Mouse (Mus musculus): ENCODE results near the gene Zbtb7b. TPM values are rescaled to one million over a fixed set of nuclear protein-coding genes. Genes with fewer than 3 reads are reported as not detected.

The Zbtb7b gene
- total and polyA plus RNA-seq, 3 experiments, result 11.9 to 34.2 (median 27.6) TPM

Other genes with a start within 250 kb of the Zbtb7b start
Only the 20 nearest of the 26 such genes appear.
- gene Mtx1, start 167.7 kb downstream of the Zbtb7b start, total RNA-seq (2012; rRNA removed), result 205 and 222 TPM in 2 replicates
- gene Mtx1, start 167.7 kb downstream of the Zbtb7b start, total RNA-seq (2014; rRNA removed), result 256 and 299 TPM in 2 replicates
- gene Mtx1, start 167.7 kb downstream of the Zbtb7b start, polyA plus RNA-seq (2012; ENCODE audit: insufficient read length, low read depth), result 159 and 162 TPM in 2 replicates
- 0.38 and 0.50 TPM in 2 replicates for gene Muc1, start 165.7 kb downstream of the Zbtb7b start, total RNA-seq (2012; rRNA removed)
- 0.09 and 0.28 TPM in 2 replicates for gene Muc1, start 165.7 kb downstream of the Zbtb7b start, total RNA-seq (2014; rRNA removed)
- 0.60 and 0.71 TPM in 2 replicates for gene Muc1, start 165.7 kb downstream of the Zbtb7b start, polyA plus RNA-seq (2012; ENCODE audit: insufficient read length, low read depth)
- 141 and 143 TPM in 2 replicates for gene Krtcap2, start 148.8 kb downstream of the Zbtb7b start, total RNA-seq (2012; rRNA removed)
- 127 and 180 TPM in 2 replicates for gene Krtcap2, start 148.8 kb downstream of the Zbtb7b start, total RNA-seq (2014; rRNA removed)
- gene Krtcap2, start 148.8 kb downstream of the Zbtb7b start, polyA plus RNA-seq (2012; ENCODE audit: insufficient read length, low read depth), result 198 and 230 TPM in 2 replicates
- gene Trim46, start 148.5 kb downstream of the Zbtb7b start, total RNA-seq (2012; rRNA removed), result 1.9 and 2.0 TPM in 2 replicates
- gene Trim46, start 148.5 kb downstream of the Zbtb7b start, total RNA-seq (2014; rRNA removed), result 0.36 TPM in 2 replicates
- gene Trim46, start 148.5 kb downstream of the Zbtb7b start, polyA plus RNA-seq (2012; ENCODE audit: insufficient read length, low read depth), result 1.4 and 1.9 TPM in 2 replicates
- gene Dpm3, start 135.4 kb downstream of the Zbtb7b start, total RNA-seq (2012; rRNA removed), result 189 and 228 TPM in 2 replicates
- gene Dpm3, start 135.4 kb downstream of the Zbtb7b start, total RNA-seq (2014; rRNA removed), result 45.8 and 52.7 TPM in 2 replicates
- 70.4 and 74.8 TPM in 2 replicates for gene Dpm3, start 135.4 kb downstream of the Zbtb7b start, polyA plus RNA-seq (2012; ENCODE audit: insufficient read length, low read depth)
- 47.8 and 50.9 TPM in 2 replicates for gene Slc50a1, start 124.2 kb downstream of the Zbtb7b start, total RNA-seq (2012; rRNA removed)
- gene Slc50a1, start 124.2 kb downstream of the Zbtb7b start, total RNA-seq (2014; rRNA removed), result 40.6 and 41.8 TPM in 2 replicates
- gene Slc50a1, start 124.2 kb downstream of the Zbtb7b start, polyA plus RNA-seq (2012; ENCODE audit: insufficient read length, low read depth), result 44.7 and 56.0 TPM in 2 replicates
- 0.59 and 0.93 TPM in 2 replicates for gene Efna1, start 113.6 kb downstream of the Zbtb7b start, total RNA-seq (2012; rRNA removed)
- 0.62 and 0.70 TPM in 2 replicates for gene Efna1, start 113.6 kb downstream of the Zbtb7b start, total RNA-seq (2014; rRNA removed)
- gene Efna1, start 113.6 kb downstream of the Zbtb7b start, polyA plus RNA-seq (2012; ENCODE audit: insufficient read length, low read depth), result 0.71 and 0.80 TPM in 2 replicates
- gene Efna3, start 71.8 kb downstream of the Zbtb7b start, total RNA-seq (2012; rRNA removed), result 0.13 TPM in 1 of 2 replicates, not detected in the other
- gene Efna3, start 71.8 kb downstream of the Zbtb7b start, total RNA-seq (2014; rRNA removed), result 0.09 TPM in 1 of 2 replicates, not detected in the other
- gene Efna3, start 71.8 kb downstream of the Zbtb7b start, polyA plus RNA-seq (2012; ENCODE audit: insufficient read length, low read depth), result 0.19 TPM in 1 of 2 replicates, not detected in the other
- 2.6 and 3.1 TPM in 2 replicates for gene Efna4, start 56.7 kb downstream of the Zbtb7b start, total RNA-seq (2012; rRNA removed)
- 0.76 and 1.1 TPM in 2 replicates for gene Efna4, start 56.7 kb downstream of the Zbtb7b start, total RNA-seq (2014; rRNA removed)
- gene Efna4, start 56.7 kb downstream of the Zbtb7b start, polyA plus RNA-seq (2012; ENCODE audit: insufficient read length, low read depth), result 1.00 and 1.1 TPM in 2 replicates
- 31.3 and 39.1 TPM in 2 replicates for gene Adam15, start 44.8 kb downstream of the Zbtb7b start, total RNA-seq (2012; rRNA removed)
- 5.8 and 5.9 TPM in 2 replicates for gene Adam15, start 44.8 kb downstream of the Zbtb7b start, total RNA-seq (2014; rRNA removed)
- 26.2 and 26.5 TPM in 2 replicates for gene Adam15, start 44.8 kb downstream of the Zbtb7b start, polyA plus RNA-seq (2012; ENCODE audit: insufficient read length, low read depth)
- gene Dcst2, start 32.8 kb downstream of the Zbtb7b start, total RNA-seq (2012; rRNA removed), result not detected in 2 replicates
- not detected in 2 replicates for gene Dcst2, start 32.8 kb downstream of the Zbtb7b start, total RNA-seq (2014; rRNA removed)
- 0.10 and 0.14 TPM in 2 replicates for gene Dcst2, start 32.8 kb downstream of the Zbtb7b start, polyA plus RNA-seq (2012; ENCODE audit: insufficient read length, low read depth)
- 0.04 and 0.21 TPM in 2 replicates for gene Dcst1, start 29.5 kb downstream of the Zbtb7b start, total RNA-seq (2012; rRNA removed)
- not detected in 2 replicates for gene Dcst1, start 29.5 kb downstream of the Zbtb7b start, total RNA-seq (2014; rRNA removed)
- 0.10 and 0.53 TPM in 2 replicates for gene Dcst1, start 29.5 kb downstream of the Zbtb7b start, polyA plus RNA-seq (2012; ENCODE audit: insufficient read length, low read depth)
- not detected in 2 replicates for gene Lenep, start 8.0 kb upstream of the Zbtb7b start, total RNA-seq (2012; rRNA removed)
- not detected in 2 replicates for gene Lenep, start 8.0 kb upstream of the Zbtb7b start, total RNA-seq (2014; rRNA removed)
- gene Lenep, start 8.0 kb upstream of the Zbtb7b start, polyA plus RNA-seq (2012; ENCODE audit: insufficient read length, low read depth), result not detected in 2 replicates
- gene Flad1, start 17.1 kb upstream of the Zbtb7b start, total RNA-seq (2012; rRNA removed), result 26.9 and 29.0 TPM in 2 replicates
- 28.7 and 31.1 TPM in 2 replicates for gene Flad1, start 17.1 kb upstream of the Zbtb7b start, total RNA-seq (2014; rRNA removed)
- gene Flad1, start 17.1 kb upstream of the Zbtb7b start, polyA plus RNA-seq (2012; ENCODE audit: insufficient read length, low read depth), result 25.9 and 26.0 TPM in 2 replicates
- 173 and 195 TPM in 2 replicates for gene Cks1b, start 23.6 kb upstream of the Zbtb7b start, total RNA-seq (2012; rRNA removed)
- gene Cks1b, start 23.6 kb upstream of the Zbtb7b start, total RNA-seq (2014; rRNA removed), result 224 and 268 TPM in 2 replicates
- gene Cks1b, start 23.6 kb upstream of the Zbtb7b start, polyA plus RNA-seq (2012; ENCODE audit: insufficient read length, low read depth), result 200 and 270 TPM in 2 replicates
- 23.1 and 24.2 TPM in 2 replicates for gene Shc1, start 23.7 kb upstream of the Zbtb7b start, total RNA-seq (2012; rRNA removed)
- gene Shc1, start 23.7 kb upstream of the Zbtb7b start, total RNA-seq (2014; rRNA removed), result 40.2 and 40.6 TPM in 2 replicates
- 32.1 and 32.3 TPM in 2 replicates for gene Shc1, start 23.7 kb upstream of the Zbtb7b start, polyA plus RNA-seq (2012; ENCODE audit: insufficient read length, low read depth)
- 40.2 and 40.8 TPM in 2 replicates for gene Pygo2, start 35.4 kb upstream of the Zbtb7b start, total RNA-seq (2012; rRNA removed)
- 21.5 and 21.9 TPM in 2 replicates for gene Pygo2, start 35.4 kb upstream of the Zbtb7b start, total RNA-seq (2014; rRNA removed)
- gene Pygo2, start 35.4 kb upstream of the Zbtb7b start, polyA plus RNA-seq (2012; ENCODE audit: insufficient read length, low read depth), result 29.7 and 31.7 TPM in 2 replicates
- 16.3 and 18.4 TPM in 2 replicates for gene Pbxip1, start 41.9 kb upstream of the Zbtb7b start, total RNA-seq (2012; rRNA removed)
- 14.1 and 14.6 TPM in 2 replicates for gene Pbxip1, start 41.9 kb upstream of the Zbtb7b start, total RNA-seq (2014; rRNA removed)
- 17.3 and 17.6 TPM in 2 replicates for gene Pbxip1, start 41.9 kb upstream of the Zbtb7b start, polyA plus RNA-seq (2012; ENCODE audit: insufficient read length, low read depth)
- gene Pmvk, start 59.8 kb upstream of the Zbtb7b start, total RNA-seq (2012; rRNA removed), result 42.1 and 50.5 TPM in 2 replicates
- 64.0 and 69.3 TPM in 2 replicates for gene Pmvk, start 59.8 kb upstream of the Zbtb7b start, total RNA-seq (2014; rRNA removed)
- 42.0 and 47.1 TPM in 2 replicates for gene Pmvk, start 59.8 kb upstream of the Zbtb7b start, polyA plus RNA-seq (2012; ENCODE audit: insufficient read length, low read depth)
- not detected in 2 replicates for gene Kcnn3, start 125.4 kb upstream of the Zbtb7b start, total RNA-seq (2012; rRNA removed)
- gene Kcnn3, start 125.4 kb upstream of the Zbtb7b start, total RNA-seq (2014; rRNA removed), result not detected in 2 replicates
- gene Kcnn3, start 125.4 kb upstream of the Zbtb7b start, polyA plus RNA-seq (2012; ENCODE audit: insufficient read length, low read depth), result 0.06 TPM in 1 of 2 replicates, not detected in the other